Mouse (Mus musculus) spleen, adult 2 months (tissue): ENCODE data around the gene Car10. TPM values are rescaled to one million over a fixed set of nuclear protein-coding genes. Genes with fewer than 3 reads are reported as not detected.

ENCODE experiments used
- DNase-seq, 2 experiments: peaks; one replicate each; pipeline versions ENCODE4 v3.0.0 to v3.0.0-alpha.2; 2012 to 2021; ENCODE audit warnings: low spot score in 2 of 2, low read depth in 1 of 2
- H3K27ac ChIP-seq: fragments of 200-500 bp; 2 replicates; pipeline ENCODE4 v1.5.1; 2012; ENCODE audit warnings: low read length, inconsistent platforms; ENCODE audit not compliant: insufficient read depth
- H3K27me3 ChIP-seq: fragments of 200-500 bp; 2 replicates; pipeline ENCODE4 v1.6.1; 2012; ENCODE audit warnings: mild to moderate bottlenecking, moderate library complexity, low read length, inconsistent platforms; ENCODE audit not compliant: control insufficient read depth, insufficient read depth
- H3K36me3 ChIP-seq: fragments of 200-500 bp; 2 replicates; pipeline ENCODE4 v1.6.1; 2012; ENCODE audit warnings: mild to moderate bottlenecking, low read length, inconsistent platforms; ENCODE audit not compliant: control insufficient read depth, insufficient read depth
- H3K4me1 ChIP-seq: fragments of 200-500 bp; 2 replicates; pipeline ENCODE4 v1.6.1; 2011; ENCODE audit warnings: inconsistent platforms; ENCODE audit not compliant: control insufficient read depth, insufficient read depth, insufficient read length
- H3K4me3 ChIP-seq: fragments of 200-500 bp; 2 replicates; pipeline ENCODE4 v1.5.1; 2011; ENCODE audit warnings: mild to moderate bottlenecking, inconsistent platforms; ENCODE audit not compliant: insufficient read depth, insufficient read length; ENCODE audit errors: extremely low read depth
- CTCF ChIP-seq: fragments of 200-500 bp; IDR thresholded peaks from 2 replicates; pipeline ENCODE4 v1.5.1; 2011; ENCODE audit warnings: mild to moderate bottlenecking, inconsistent platforms; ENCODE audit not compliant: insufficient read depth, insufficient read length, insufficient replicate concordance; ENCODE audit errors: extremely low read depth
- POLR2A ChIP-seq: fragments of 200-500 bp; IDR thresholded peaks from 2 replicates; pipeline ENCODE4 v1.6.1; 2011; ENCODE audit warnings: low read depth, low read length, inconsistent platforms
- WGBS: fragments of 180-500 bp; shearing (Covaris S2); methylation state at CpG from one replicate; pipeline ENCODE4 v1.1.7; 2018; 5-methylcytosine and 5-hydroxymethylcytosine counted together
- polyA plus RNA-seq: library from polyadenylated mRNA; depleted of rRNA; stranded (reverse); fragments of >200 nt; gene quantifications from 2 replicates; pipeline ENCODE4 v1.2.3, GENCODE M21; 2012

The Car10 gene
- polyA plus RNA-seq, 1 experiment = not detected

GRCm38 (mm10) chr11:93646216-93646615, 548.4 kb downstream of the Car10 start:
- DNase-seq = no peak
- Histone ChIP-seq H3K4me1 (no peaks in the 10 kb centered on the region), H3K4me3 (no peak overlapping the region), H3K27ac (no peak overlapping the region), H3K27me3 (no peaks in the 10 kb centered on the region), H3K36me3 (no peaks in the 10 kb centered on the region)
- TF ChIP-seq CTCF (no peak), POLR2A (no peak)
- WGBS = 91% methylated on average over 3 of the region's 3 CpGs
